Mouse (Mus musculus) megakaryocyte, embryonic 14.5 days (primary cell): ENCODE measurements around the gene Mroh3. TPM values are rescaled to one million over a fixed set of nuclear protein-coding genes. Genes with fewer than 3 reads are reported as not detected.

Experiments used
- H3K27me3 ChIP-seq: replicated peaks from 2 replicates; pipeline ENCODE3; 2012; ENCODE audit warnings: inconsistent platforms
- H3K36me3 ChIP-seq: replicated peaks from 2 replicates; pipeline ENCODE3; 2012; ENCODE audit warnings: low read length, inconsistent platforms, mixed read lengths
- H3K4me1 ChIP-seq: 2 replicates; pipeline ENCODE4 v1.6.1; 2012; ENCODE audit warnings: inconsistent platforms
- H3K4me3 ChIP-seq: replicated peaks from 2 replicates; pipeline ENCODE3; 2012; ENCODE audit warnings: moderate library complexity, mild to moderate bottlenecking, inconsistent platforms
- H3K9me3 ChIP-seq: 2 replicates; pipeline ENCODE4 v1.6.1; 2012; ENCODE audit warnings: inconsistent platforms
- FLI1 ChIP-seq: IDR thresholded peaks from 2 replicates; pipeline ENCODE4 v1.6.1; 2012; ENCODE audit warnings: low read length, inconsistent platforms, mixed read lengths
- GATA1 ChIP-seq: IDR thresholded peaks from 3 replicates; pipeline ENCODE4 v1.6.1; 2012; ENCODE audit warnings: mixed read lengths, low read length, inconsistent platforms, borderline replicate concordance
- polyA plus RNA-seq: library from polyadenylated mRNA; stranded (reverse); fragments of >175 nt; gene quantifications from 2 replicates; pipeline ENCODE4 v1.2.3, GENCODE M21; 2012; ENCODE audit warnings: low replicate concordance; ENCODE audit not compliant: insufficient read depth

Gene Mroh3
- polyA plus RNA-seq, 1 experiment, result not detected

- H3K4me3 ChIP-seq, result peak overlapping the region; percentile 99
- peaks cover 97% of the 10 kb centered on the region for H3K4me1 ChIP-seq
- H3K27me3 ChIP-seq, result no peaks in the 10 kb centered on the region
- no peaks in the 10 kb centered on the region for H3K9me3 ChIP-seq
- TF ChIP-seq FLI1, result no peak
- peaks cover 10% of the 10 kb centered on the region for H3K36me3 ChIP-seq
Measured at GRCm38 (mm10) chr1:136133570-136134240, 78.9 kb downstream of the Mroh3 start.

GRCm38 (mm10) chr1:136132386-136133201 lies 80.0 kb downstream of the Mroh3 start:
- H3K4me1 ChIP-seq, result peaks cover 97% of the 10 kb centered on the region
- H3K27me3 ChIP-seq, result no peaks in the 10 kb centered on the region
- TF ChIP-seq FLI1 (no peak), GATA1 (no peak)
- no peaks in the 10 kb centered on the region for H3K9me3 ChIP-seq
- H3K36me3 ChIP-seq, result peaks cover 10% of the 10 kb centered on the region
- peak overlapping the region; percentile 99 for H3K4me3 ChIP-seq

Other genes with a start within 250 kb of the Mroh3 start
- 0.12 and 0.43 TPM in 2 replicates for gene Igfn1, start 206.5 kb downstream of the Mroh3 start, polyA plus RNA-seq
- gene Tmem9, start 204.7 kb downstream of the Mroh3 start, polyA plus RNA-seq, result 6.0 and 24.1 TPM in 2 replicates
- not detected in 2 replicates for gene Ascl5, start 162.0 kb downstream of the Mroh3 start, polyA plus RNA-seq
- gene Cacna1s, start 160.1 kb downstream of the Mroh3 start, polyA plus RNA-seq, result not detected in 2 replicates
- 8.3 and 9.3 TPM in 2 replicates for gene Kif21b, start 81.4 kb downstream of the Mroh3 start, polyA plus RNA-seq
- gene Inava, start 21.4 kb upstream of the Mroh3 start, polyA plus RNA-seq, result not detected in 2 replicates
- not detected in 2 replicates for gene Gpr25, start 48.0 kb upstream of the Mroh3 start, polyA plus RNA-seq
- gene Camsap2, start 133.3 kb upstream of the Mroh3 start, polyA plus RNA-seq, result 0.45 and 0.96 TPM in 2 replicates
- 0.88 TPM in 1 of 2 replicates, not detected in the other for gene Ddx59, start 202.4 kb upstream of the Mroh3 start, polyA plus RNA-seq